Mouse (Mus musculus): ENCODE results near the gene Olfr706. TPM values are rescaled to one million over a fixed set of nuclear protein-coding genes. Genes with fewer than 3 reads are reported as not detected.
"Not testable (repeated sequence)": the region's sequence is repeated elsewhere in the genome, so short reads cannot be mapped to it uniquely, and the experiment has no call there.

The Olfr706 gene
- total RNA-seq (2017) = not detected in 2 replicates

GRCm38 (mm10) chr7:106888062-106888461 is at the start of gene Olfr706:
Gene Olfr706 (minus strand): TSS chr7:106888162.
- no peak for ATAC-seq (replicated peaks in 1 of 2; ENCODE audit: insufficient read depth in 1 of 2, low FRiP score in 2 of 2, low TSS enrichment in 1 of 2, low read depth in 1 of 2, poor library complexity in 2 of 2, severe bottlenecking in 2 of 2)

DNA sequence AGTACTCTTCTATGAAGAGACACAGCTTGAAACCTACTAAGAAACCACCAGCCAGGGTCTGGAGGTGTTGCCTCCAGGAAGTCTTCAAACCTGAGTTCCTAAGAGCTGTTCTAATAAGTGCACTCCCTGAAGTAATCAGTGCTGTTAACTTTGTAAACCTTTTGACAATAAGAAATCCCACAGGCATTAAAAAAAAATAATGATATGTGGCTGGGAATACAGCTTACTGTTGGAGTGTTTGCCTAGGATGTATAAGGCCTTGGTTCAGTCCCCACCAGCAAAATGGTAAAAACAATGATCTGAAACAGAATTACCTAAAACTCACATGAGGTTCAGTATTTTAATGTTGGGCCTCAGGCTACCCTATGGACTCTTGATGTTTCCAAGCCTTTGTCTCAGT is 44.2 kb upstream of the Olfr706 start, which contains the start of gene Olfr709-ps1:
Gene Olfr709-ps1, minus strand, starts transcription at position 101 of the 400 bp plus-strand sequence.
- no peak for ATAC-seq (replicated peaks in 1 of 2; ENCODE audit: insufficient read depth in 1 of 2, low FRiP score in 2 of 2, low TSS enrichment in 1 of 2, low read depth in 1 of 2, poor library complexity in 2 of 2, severe bottlenecking in 2 of 2)

- not testable (repeated sequence) for ATAC-seq (replicated peaks in 1 of 2; ENCODE audit: insufficient read depth in 1 of 2, low FRiP score in 2 of 2, low TSS enrichment in 1 of 2, low read depth in 1 of 2, poor library complexity in 2 of 2, severe bottlenecking in 2 of 2)
These were observed 33.0 kb upstream of the Olfr706 start for GRCm38 (mm10) chr7:106920961-106921360.

DNA sequence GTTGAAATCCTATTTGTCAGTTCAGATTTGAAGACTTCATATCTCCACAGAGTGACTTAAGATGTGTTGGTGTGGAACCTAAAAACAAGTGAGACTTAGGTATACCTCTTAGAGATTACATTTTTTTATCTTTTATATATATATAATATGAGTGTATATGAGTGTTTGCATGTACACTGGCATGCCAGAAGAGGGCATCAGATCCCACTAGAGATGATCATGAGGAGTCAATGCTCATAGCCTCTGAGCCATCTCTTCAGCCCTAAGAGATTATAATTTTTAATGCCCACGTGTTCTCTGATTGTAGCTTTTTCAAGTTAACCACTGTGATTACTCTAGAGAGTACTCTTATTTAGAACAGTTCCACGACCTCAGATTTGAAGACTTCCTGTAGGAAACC is 19.7 kb upstream of the Olfr706 start, which contains the start of gene Olfr1532-ps1:
Gene Olfr1532-ps1, plus strand, starts transcription at position 326 of the 400 bp plus-strand sequence.
- ATAC-seq (replicated peaks in 1 of 2; ENCODE audit: insufficient read depth in 1 of 2, low FRiP score in 2 of 2, low TSS enrichment in 1 of 2, low read depth in 1 of 2, poor library complexity in 2 of 2, severe bottlenecking in 2 of 2) = no peak

GRCm38 (mm10) chr7:106901141-106901540 is 13.2 kb upstream of the Olfr706 start, which contains the start of gene Olfr707:
Gene Olfr707 (minus strand): TSS chr7:106901241.
- not testable (repeated sequence) for ATAC-seq (replicated peaks in 1 of 2; ENCODE audit: insufficient read depth in 1 of 2, low FRiP score in 2 of 2, low TSS enrichment in 1 of 2, low read depth in 1 of 2, poor library complexity in 2 of 2, severe bottlenecking in 2 of 2)

DNA sequence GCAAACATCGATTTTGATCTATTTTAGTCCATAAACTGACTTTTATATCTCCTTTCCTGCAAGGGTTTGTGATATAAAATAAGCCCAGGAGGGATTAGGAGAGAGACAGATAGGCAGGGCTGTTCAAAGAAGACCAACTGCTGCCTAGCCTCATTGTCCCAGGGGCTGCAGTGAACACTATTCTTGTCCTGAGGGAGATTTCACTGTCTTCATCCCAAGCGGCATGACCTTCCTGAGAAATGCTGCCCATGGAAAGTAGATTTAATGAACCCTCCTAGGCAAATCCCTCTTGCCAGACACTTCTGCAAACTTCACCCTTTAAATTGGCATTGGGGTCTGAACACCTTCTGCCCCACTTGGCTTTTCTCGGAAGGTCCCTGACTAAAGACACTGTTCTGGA is 11.2 kb downstream of the Olfr706 start, which contains the start of gene Olfr705:
Gene Olfr705, minus strand, starts transcription at position 101 of the 400 bp plus-strand sequence.
- no peak for ATAC-seq (replicated peaks in 1 of 2; ENCODE audit: insufficient read depth in 1 of 2, low FRiP score in 2 of 2, low TSS enrichment in 1 of 2, low read depth in 1 of 2, poor library complexity in 2 of 2, severe bottlenecking in 2 of 2)

GRCm38 (mm10) chr7:106862885-106863284 is 25.1 kb downstream of the Olfr706 start, which contains the start of gene Olfr704:
Gene Olfr704 (plus strand): TSS chr7:106863185.
- ATAC-seq (replicated peaks in 1 of 2; ENCODE audit: insufficient read depth in 1 of 2, low FRiP score in 2 of 2, low TSS enrichment in 1 of 2, low read depth in 1 of 2, poor library complexity in 2 of 2, severe bottlenecking in 2 of 2) = no peak

- no peak for ATAC-seq (replicated peaks in 1 of 2; ENCODE audit: insufficient read depth in 1 of 2, low FRiP score in 2 of 2, low TSS enrichment in 1 of 2, low read depth in 1 of 2, poor library complexity in 2 of 2, severe bottlenecking in 2 of 2)
These were observed 44.9 kb downstream of the Olfr706 start, which contains the start of gene Olfr703 for GRCm38 (mm10) chr7:106843060-106843459. Gene Olfr703 (plus strand): TSS chr7:106843360.

DNA sequence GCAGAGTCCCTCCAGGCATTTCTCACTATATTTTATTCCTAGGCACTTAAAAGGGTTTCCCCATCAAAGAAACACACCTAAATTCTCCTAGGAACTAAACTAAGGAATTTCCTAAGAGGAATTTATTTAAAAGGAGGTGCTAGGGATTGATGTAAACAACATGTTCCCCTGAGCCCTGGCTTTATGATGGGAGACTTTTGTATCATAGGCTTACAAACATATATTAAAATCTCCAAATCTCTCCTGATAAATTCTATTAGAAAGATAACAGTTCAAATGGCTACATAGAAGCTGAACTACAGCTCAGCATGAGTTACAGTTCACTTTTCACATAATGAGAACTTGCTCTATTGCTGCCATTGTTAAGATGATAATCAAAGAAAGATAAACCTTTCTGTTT is 54.2 kb downstream of the Olfr706 start, which contains the start of gene Olfr702:
Gene Olfr702, minus strand, starts transcription at position 101 of the 400 bp plus-strand sequence.
- no peak for ATAC-seq (replicated peaks in 1 of 2; ENCODE audit: insufficient read depth in 1 of 2, low FRiP score in 2 of 2, low TSS enrichment in 1 of 2, low read depth in 1 of 2, poor library complexity in 2 of 2, severe bottlenecking in 2 of 2)

Other genes starting within 250 kb of the Olfr706 start
- not detected in 2 replicates for gene Olfr693, start 207.6 kb downstream of the Olfr706 start, total RNA-seq (2017)
- not detected in 2 replicates for gene Olfr694, start 196.3 kb downstream of the Olfr706 start, total RNA-seq (2017)
- not detected in 2 replicates for gene Olfr695, start 171.8 kb downstream of the Olfr706 start, total RNA-seq (2017)
- gene Olfr697, start 145.7 kb downstream of the Olfr706 start, total RNA-seq (2017) = not detected in 2 replicates
- not detected in 2 replicates for gene Olfr698, start 132.8 kb downstream of the Olfr706 start, total RNA-seq (2017)
- gene Olfr699, start 95.0 kb downstream of the Olfr706 start, total RNA-seq (2017) = not detected in 2 replicates
- not detected in 2 replicates for gene Olfr700, start 79.3 kb downstream of the Olfr706 start, total RNA-seq (2017)
- gene Olfr701, start 74.0 kb downstream of the Olfr706 start, total RNA-seq (2017) = not detected in 2 replicates
- not detected in 2 replicates for gene Olfr702, start 54.3 kb downstream of the Olfr706 start, total RNA-seq (2017)
- gene Olfr703, start 44.8 kb downstream of the Olfr706 start, total RNA-seq (2017) = not detected in 2 replicates
- gene Olfr704, start 25.0 kb downstream of the Olfr706 start, total RNA-seq (2017) = not detected in 2 replicates
- gene Olfr705, start 11.3 kb downstream of the Olfr706 start, total RNA-seq (2017) = not detected in 2 replicates
- gene Olfr707, start 13.1 kb upstream of the Olfr706 start, total RNA-seq (2017) = not detected in 2 replicates
- gene Olfr1532-ps1, start 19.8 kb upstream of the Olfr706 start, total RNA-seq (2017) = not detected in 2 replicates
- gene Olfr709-ps1, start 44.1 kb upstream of the Olfr706 start, total RNA-seq (2017) = not detected in 2 replicates
- gene Olfr710, start 60.1 kb upstream of the Olfr706 start, total RNA-seq (2017) = not detected in 2 replicates
- not detected in 2 replicates for gene Olfr6, start 75.8 kb upstream of the Olfr706 start, total RNA-seq (2017)
- gene Olfr711, start 87.3 kb upstream of the Olfr706 start, total RNA-seq (2017) = not detected in 2 replicates
- gene Olfr2, start 117.9 kb upstream of the Olfr706 start, total RNA-seq (2017) = not detected in 2 replicates
- gene Olfr713, start 143.0 kb upstream of the Olfr706 start, total RNA-seq (2017) = not detected in 2 replicates
- not detected in 2 replicates for gene Olfr714, start 182.8 kb upstream of the Olfr706 start, total RNA-seq (2017)
- not detected in 2 replicates for gene Olfr17, start 205.1 kb upstream of the Olfr706 start, total RNA-seq (2017)
- gene Olfr715b, start 222.2 kb upstream of the Olfr706 start, total RNA-seq (2017) = not detected in 2 replicates
- not detected in 2 replicates for gene Olfr715, start 242.9 kb upstream of the Olfr706 start, total RNA-seq (2017)

All from hematopoietic stem cell, adult 5-6 weeks (primary cell).